Mouse (Mus musculus): Measurements from ENCODE around the gene Lrrc40.
"Not testable (repeated sequence)": the region's sequence is repeated elsewhere in the genome, so short reads cannot be mapped to it uniquely, and the experiment has no call there.

Gene Lrrc40

GRCm38 (mm10) chr3:158091601-158092000, 55.1 kb downstream of the Lrrc40 start:
- DNase-seq (ENCODE audit: low spot score in 2 of 2) = no peak

GRCm38 (mm10) chr3:158093919-158094318, 57.5 kb downstream of the Lrrc40 start:
- no peak for DNase-seq (ENCODE audit: low spot score in 2 of 2)

- not testable (repeated sequence) for DNase-seq (ENCODE audit: low spot score in 2 of 2)
These were observed 65.6 kb downstream of the Lrrc40 start for GRCm38 (mm10) chr3:158102043-158102442.

GRCm38 (mm10) chr3:158102530-158102929, 66.1 kb downstream of the Lrrc40 start:
- not testable (repeated sequence) for DNase-seq (ENCODE audit: low spot score in 2 of 2)

- no peak for DNase-seq (ENCODE audit: low spot score in 2 of 2)
These were observed 67.0 kb downstream of the Lrrc40 start for GRCm38 (mm10) chr3:158103467-158103866.

DNA sequence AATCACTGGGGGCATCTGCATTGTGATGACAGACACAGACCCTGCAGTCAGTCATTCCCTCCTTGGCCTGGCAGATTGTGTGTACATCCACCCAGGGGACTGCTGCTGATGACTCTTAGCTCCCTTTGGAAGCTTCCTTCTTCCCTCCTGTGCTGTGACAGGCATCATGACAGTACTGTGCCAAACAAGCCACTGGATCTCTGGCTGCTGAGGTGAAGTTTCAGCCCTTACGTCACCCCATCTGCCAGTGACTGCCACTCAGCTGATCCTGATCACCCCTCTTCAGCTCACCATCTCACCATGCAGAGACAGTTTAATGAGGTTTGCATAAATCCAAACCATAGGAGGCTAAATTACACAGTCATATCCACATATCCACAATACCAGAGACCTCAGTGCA, 68.8 kb downstream of the Lrrc40 start:
- DNase-seq (ENCODE audit: low spot score in 2 of 2) = no peak

Measured in right cerebral cortex, postnatal 10 days (tissue).